Mouse (Mus musculus) gastrocnemius, postnatal 36 days (tissue): ENCODE measurements at regions not wholly inside any gene's neighbourhood (a gene's known extent, or its start where the extent isn't known, plus 50 kb on each side); places are given as distances from the start of the nearest gene placed in this dataset.
A peak's percentile ranks its signal among the peaks of the same experiment; 100 is the strongest.
"Not testable (repeated sequence)": the region's sequence is repeated elsewhere in the genome, so short reads cannot be mapped to it uniquely, and the experiment has no call there.

Experiments
- DNase-seq, 2 experiments: peaks; one replicate each; pipeline ENCODE4 v3.0.0; 2022
- intact Hi-C: fragments of 180-260 bp; cut with DNase I; formaldehyde crosslinking; loops from one replicate; pipeline ENCODE4 v1.15.1; 2025

GRCm38 (mm10) chr3:138609749-138610148, 83.8 kb downstream of the Eif4e start:
- no peak for DNase-seq
- intact Hi-C loops: no loop called here

DNA sequence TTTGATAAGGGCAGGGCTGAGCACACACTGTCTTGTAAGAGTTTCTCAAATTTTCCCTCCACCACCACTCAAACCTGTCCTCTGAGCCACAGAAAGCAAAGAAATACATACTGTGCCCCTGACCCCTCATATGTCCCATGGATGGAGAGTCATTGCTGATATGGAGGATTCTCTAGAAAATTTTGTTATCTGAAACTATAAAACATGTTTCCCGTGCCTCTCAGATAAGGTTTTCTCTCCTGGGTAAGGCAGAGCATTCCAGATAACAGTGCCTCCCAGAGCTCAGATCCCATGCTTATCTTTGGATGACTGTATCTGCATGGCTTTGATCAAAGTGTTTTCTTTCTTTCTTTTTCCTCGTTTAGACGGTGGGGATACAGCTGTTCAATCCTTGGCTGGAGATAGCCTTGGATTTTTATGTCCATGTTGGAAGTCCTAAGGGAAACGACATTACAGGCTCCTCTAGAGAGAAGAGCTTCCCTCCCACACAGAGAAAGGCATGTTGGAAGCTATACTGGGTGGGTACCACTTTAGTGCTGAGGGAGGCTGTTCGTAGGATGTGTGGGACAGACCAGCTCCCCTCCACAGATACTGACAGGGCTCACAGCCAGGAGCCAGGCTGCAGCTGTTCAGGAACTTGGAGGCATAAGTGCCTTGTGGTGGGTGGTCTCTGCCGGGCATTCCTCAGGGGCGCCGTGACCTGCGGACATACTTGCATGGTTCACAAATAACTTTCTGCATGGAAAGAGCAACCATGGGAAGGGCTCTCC, 87.1 kb downstream of the Eif4e start:
- intact Hi-C loops: no loop called here
- DNase-seq: no peak

DNA sequence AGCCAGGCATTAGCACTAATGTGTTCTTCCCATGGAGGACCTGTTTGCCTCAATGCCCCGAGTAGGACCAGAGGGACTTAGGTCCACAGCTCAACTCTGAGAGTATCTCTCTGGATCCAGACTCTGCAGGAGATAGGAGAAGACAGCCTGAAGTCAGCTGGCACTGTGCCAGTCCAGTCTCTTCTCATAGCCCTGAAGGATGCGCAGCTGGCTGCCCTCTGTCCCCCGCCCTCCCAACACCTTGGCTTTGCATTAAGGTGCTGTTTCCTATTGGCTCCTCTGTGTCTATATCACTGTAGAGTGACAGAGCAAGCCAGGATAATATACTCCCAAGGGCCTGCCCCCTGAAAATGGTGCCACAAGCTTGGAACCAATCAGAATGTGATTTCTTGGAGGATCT, 87.7 kb downstream of the Eif4e start:
- intact Hi-C loops: no loop called here
- no peak for DNase-seq

DNA sequence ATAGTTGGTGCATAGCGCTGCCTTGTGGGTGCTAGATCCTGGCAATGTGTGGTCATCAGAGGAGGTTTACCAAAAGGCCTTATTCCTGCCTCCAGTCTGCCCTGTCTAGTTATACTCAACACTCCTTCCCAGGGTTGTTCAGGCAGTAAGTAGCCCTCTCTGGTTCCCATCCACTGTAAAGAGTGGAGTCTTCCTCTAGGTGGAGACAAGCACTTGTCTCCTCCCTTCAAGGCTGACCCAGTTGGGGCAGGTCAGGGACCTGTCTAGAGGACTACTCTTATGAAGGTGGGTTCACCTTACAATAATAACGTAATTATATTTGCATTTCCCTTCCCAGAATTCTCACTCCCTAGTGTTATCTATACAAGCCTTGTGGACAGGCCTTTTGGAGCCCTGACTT, 88.9 kb downstream of the Eif4e start:
- no peak for DNase-seq
- intact Hi-C loops: no loop called here

DNA sequence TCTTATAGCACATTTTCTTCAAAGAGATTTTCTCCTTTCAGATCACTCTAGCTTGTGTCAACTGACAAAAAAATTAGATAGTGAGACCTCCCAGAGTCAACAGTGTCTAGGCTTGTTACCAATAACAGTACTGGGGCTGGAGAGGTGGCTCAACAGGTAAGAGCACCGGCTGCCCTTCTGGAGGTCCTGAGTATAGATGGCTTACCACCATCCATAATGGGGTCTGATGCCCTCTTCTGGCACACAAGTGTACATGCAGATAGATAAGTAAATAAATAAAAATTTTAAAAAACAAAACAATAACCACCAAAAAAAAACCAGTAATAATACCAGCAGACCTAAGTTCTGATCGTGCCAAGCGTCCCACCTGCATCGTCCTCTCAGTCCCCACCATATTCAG, 94.3 kb downstream of the Eif4e start:
- intact Hi-C loops: loop anchor here (2.0 kb wide), 2 partner anchors 61 to 113 kb away; no protein-coding TSS in a partner anchor
- no peak for DNase-seq

DNA sequence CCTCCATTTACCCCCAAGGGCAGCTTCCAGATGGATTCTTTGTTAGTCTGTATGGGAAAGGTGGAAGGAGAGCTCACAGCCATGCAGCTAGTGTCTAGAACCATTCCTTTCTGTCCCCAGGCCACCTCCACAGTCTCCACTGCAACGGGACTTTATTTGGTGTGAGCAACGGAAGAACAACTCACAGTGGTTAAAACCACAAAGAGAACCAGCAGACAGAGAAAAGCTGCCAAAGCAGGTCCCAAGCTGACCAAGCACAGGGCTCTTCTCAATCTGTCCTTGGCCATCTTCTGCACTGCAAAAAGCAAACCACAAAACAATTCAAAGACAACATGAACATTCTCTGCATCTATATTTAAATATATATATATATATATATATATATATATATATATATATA, 98.1 kb downstream of the Eif4e start:
- intact Hi-C loops: no loop called here
- no peak for DNase-seq

DNA sequence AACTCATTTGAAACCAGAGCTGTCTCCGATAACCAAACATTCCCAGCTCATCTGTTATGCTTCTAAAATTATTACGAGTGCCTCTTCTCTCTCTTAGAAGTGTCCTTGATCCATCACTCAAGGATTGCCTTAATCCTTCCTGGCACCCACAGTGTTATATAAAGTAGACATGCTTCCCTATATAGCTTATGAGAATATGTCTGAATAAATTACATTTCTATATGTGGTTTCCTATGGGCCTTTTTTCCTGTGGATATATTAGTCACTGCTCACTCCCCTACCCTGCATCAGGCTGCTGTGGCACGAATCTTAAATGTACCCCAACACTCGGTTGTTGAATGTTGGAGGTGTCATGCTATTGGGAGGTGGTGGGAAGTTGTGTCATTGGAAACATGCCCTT, 100.3 kb downstream of the Eif4e start:
- DNase-seq: no peak
- intact Hi-C loops: no loop called here

- intact Hi-C loops: no loop called here
- DNase-seq: no peak
Measured at GRCm38 (mm10) chr3:138630231-138630630, 104.3 kb downstream of the Eif4e start.

DNA sequence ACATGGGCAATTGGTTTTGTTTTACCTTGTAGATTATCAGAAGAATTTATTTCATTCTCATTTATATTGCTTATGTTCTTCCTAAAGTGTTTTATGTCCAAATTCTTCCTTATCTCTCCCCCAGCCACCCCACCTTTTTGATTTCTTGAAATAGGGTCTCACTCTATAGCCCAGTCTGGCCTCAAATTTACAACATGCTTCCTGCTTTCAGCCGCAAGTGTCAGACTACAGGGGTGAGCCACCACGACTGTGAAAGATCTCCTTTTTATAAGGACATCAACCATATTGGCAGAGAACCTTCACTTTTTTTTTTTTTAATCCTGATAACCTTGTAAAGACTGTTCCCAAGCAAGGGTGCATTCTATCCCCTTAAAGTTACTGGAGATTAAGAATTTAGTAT, 106.1 kb downstream of the Eif4e start:
- DNase-seq: no peak

DNA sequence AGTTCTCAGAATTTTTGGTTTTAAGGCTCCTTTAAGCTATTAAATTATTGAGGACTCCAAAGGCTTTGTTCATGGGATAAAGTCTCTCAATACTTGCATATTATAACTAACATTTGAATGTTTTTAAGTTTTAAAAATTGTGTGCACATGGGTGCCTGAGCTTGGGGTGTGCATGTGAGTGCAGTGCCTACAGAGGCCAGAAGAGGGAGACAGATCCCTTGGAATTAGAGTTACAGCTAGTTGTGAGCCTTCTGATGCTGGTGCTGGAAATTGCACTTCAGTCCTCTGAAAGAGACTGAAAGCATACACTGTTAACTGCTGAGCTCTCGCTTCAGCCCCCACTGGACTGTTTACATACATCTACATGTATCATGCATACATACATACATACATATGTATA, 100.0 kb upstream of the Tspan5 start:
- intact Hi-C loops: loop anchor here (5.0 kb wide), 1 partner anchor 265 kb away; no protein-coding TSS in a partner anchor
- no peak for DNase-seq

More for the DNA sequence above, 106.1 kb downstream of the Eif4e start:
- intact Hi-C loops: no loop called here

DNA sequence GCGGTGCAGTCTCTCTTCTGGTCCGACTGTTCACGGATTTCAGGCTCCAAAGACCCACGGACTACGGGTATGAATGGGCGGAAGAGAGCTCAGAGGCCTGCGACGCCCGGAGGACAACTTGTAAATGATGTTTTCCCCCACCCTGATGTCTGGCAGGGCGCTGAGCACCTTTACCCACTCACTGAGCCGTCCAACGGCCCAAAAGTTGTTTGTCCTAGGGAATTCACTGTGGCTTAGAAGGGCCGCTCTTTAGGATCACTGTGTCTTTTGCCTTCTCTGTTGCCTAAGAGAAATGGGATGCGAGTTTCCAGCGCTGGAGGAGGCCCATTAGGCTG, 98.1 kb upstream of the Tspan5 start:
- no peak for DNase-seq
- intact Hi-C loops: loop anchor here (5.0 kb wide), 1 partner anchor 263 kb away; no protein-coding TSS in a partner anchor

- intact Hi-C loops: loop anchor here (5.0 kb wide), 1 partner anchor 263 kb away; no protein-coding TSS in a partner anchor
- no peak for DNase-seq
Measured at GRCm38 (mm10) chr3:138644286-138644951, 97.6 kb upstream of the Tspan5 start.

DNA sequence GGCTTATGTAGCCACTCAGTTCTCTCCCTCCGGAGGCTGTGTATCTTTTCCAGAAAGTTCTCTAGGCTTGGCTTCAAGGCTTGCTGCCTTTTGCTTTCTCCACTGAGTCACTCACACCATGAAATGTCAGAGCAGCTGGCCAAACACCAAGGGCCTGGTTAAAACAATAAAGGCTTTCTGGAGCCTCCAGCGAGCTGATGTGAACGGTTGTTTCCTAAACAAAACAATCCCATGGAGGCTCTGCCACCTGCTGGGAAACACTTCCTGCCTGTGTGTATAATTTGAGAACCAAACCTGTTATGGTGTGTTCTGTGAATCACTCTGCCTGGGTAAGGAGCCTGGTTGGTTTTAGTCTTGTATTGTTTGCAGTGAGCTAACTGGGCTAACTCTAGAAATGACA, 96.7 kb upstream of the Tspan5 start:
- intact Hi-C loops: no loop called here
- DNase-seq: peak in 1 of 2 experiments; percentile 16

GRCm38 (mm10) chr3:138649699-138650098, 92.3 kb upstream of the Tspan5 start:
- no peak for DNase-seq
- intact Hi-C loops: no loop called here

GRCm38 (mm10) chr3:138650671-138651070, 91.3 kb upstream of the Tspan5 start:
- intact Hi-C loops, DNase-seq: not testable (repeated sequence)

- intact Hi-C loops: no loop called here
- DNase-seq: no peak
Measured at GRCm38 (mm10) chr3:138651361-138652205, 90.4 kb upstream of the Tspan5 start.

- DNase-seq: no peak
- intact Hi-C loops: no loop called here
Measured at GRCm38 (mm10) chr3:138652206-138652605, 89.8 kb upstream of the Tspan5 start.

DNA sequence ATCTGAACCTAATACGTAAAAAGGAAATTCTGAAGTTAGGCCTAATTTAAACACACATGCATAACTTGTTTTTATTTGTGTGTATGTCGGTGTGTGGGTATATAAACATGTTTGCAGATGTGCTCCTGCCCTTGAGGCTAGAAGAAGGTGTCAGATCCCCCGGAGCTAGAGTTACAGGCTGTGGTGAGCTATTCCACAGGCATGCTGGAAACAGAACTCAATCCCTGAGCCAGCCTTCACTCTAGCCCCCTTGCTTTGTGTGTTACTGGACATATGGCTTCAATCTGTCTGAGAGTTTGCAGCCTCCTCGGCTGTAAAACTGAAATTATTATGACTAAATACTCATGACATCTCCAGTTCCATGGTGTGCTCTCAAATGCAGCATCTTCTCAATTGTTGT, 89.3 kb upstream of the Tspan5 start:
- DNase-seq: no peak
- intact Hi-C loops: no loop called here

DNA sequence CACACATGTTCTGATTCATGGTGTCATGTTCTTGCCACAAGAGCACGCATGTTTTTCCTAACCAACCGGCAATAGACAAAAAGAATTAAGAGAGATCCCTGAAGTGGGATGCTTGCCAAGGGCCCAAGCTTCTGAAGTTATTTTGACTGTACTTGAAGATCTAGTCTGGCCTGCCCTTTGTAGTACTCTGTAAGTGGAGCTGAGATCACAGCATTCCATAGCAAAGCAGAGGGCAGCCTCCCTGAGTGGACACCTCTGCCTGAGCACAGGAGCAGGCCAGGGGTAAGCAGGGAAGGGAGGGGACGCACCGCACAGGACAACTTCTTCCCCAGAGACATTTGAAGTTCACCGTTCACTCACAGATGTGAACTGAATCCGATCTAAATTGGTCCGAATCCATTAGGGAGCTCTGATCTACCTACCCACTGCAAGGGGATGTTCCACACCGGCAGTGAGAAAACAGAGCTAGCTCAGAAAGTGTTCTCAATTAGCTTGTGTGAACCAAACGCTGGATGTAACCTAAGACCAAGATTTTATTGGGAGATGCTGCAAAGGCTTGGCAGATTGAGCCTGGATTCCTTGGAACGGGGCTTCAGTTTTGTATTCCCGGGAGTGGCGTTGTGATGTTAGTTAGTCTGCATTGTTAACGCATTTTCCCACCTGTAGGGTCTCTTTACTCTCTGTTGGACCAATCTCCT, 88.3 kb upstream of the Tspan5 start:
- no peak for DNase-seq
- intact Hi-C loops: no loop called here

DNA sequence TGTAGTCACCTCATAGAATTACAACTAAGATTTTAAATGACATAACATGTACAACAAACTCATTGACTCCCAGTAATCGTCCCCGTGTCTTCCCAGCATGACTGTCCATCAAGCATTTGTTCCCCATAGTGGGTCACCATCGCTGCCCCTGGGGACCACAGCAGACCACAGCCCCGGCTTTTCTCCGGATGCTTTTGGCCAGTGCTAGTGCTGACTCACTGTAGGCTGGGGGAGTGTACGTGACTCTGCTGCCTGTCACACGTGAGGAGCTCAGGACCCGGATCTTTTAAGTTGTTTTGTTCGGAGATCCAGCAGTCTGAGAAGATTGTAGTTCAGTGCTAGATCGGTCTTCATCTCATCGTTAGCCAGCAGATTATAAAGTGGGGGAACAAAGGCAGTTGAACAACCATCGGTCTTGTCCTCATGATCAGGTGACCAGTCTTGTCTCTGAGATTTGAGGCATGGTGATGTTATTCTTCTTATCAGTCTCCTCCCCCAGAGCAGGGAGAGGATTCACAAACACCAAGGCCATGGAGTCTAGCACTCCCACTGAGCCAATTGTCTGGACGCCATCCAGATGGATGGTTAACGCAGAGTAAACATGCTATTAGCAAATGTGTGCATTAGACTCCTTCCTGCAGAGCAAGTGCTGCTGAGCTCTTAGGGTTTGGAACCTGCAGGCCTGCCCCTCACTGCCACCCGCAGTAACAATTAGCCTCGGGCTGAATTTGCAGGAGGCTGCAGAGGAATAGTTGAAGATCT, 87.2 kb upstream of the Tspan5 start:
- intact Hi-C loops: no loop called here
- no peak for DNase-seq
